Mouse (Mus musculus): Measurements from ENCODE around the gene Zc3h14. TPM values are rescaled to one million over a fixed set of nuclear protein-coding genes. Genes with fewer than 3 reads are reported as not detected.

Zc3h14 gene
- polyA plus RNA-seq, 1 experiment from 2014 or later: 102 TPM

DNA sequence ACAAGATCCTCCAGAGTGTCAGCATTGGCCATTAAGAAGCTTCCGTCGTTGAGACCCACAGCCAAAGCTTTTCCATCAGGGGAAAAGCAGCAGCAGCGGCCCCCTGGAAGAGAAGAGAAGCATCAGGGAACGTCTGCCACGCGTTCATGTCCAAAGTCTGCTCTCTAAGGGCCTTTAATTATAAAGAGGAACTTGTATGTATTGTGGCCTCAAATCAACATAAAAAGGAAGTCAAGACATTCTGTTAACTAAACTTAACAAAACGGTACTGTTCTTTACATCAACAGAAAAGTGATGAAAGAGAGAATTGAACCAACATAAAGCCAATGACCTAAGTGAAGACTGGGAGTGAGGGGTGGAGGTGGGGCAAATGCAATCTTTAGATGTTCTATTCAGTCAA is 84.4 kb downstream of the Zc3h14 start:
- ATAC-seq (ENCODE audit: insufficient number of reproducible peaks, insufficient read depth, low FRiP score, low read depth): no peak
- no peak overlapping the region for H3K27ac ChIP-seq (replicated peaks in 1 of 2; ENCODE audit: control insufficient read depth in 1 of 2, insufficient read depth in 1 of 2, low read depth in 2 of 2, low read length in 2 of 2)
- H3K9ac ChIP-seq (ENCODE audit: low read length): no peak overlapping the region
- peaks cover 19% of the 10 kb centered on the region for H3K36me3 ChIP-seq (ENCODE audit: control insufficient read depth, insufficient read depth, low read length)
- WGBS: 79% methylated on average over 7 of the region's 7 CpGs
- H3K4me3 ChIP-seq (ENCODE audit: control insufficient read depth in 1 of 2, insufficient read depth in 1 of 2, low read depth in 1 of 2, low read length in 2 of 2): no peak overlapping the region
- no peaks in the 10 kb centered on the region for H3K27me3 ChIP-seq (ENCODE audit: control insufficient read depth, insufficient read depth, low read length)
- H3K4me1 ChIP-seq (ENCODE audit: control insufficient read depth in 2 of 2, insufficient read depth in 2 of 2, low read length in 2 of 2): peaks cover 3% of the 10 kb centered on the region in 2 experiments; a peak in 2 of 4 replicates
- H3K9me3 ChIP-seq (ENCODE audit: control insufficient read depth, low read length): no peaks in the 10 kb centered on the region
- H3K4me2 ChIP-seq (ENCODE audit: low read length): no peak overlapping the region

DNA sequence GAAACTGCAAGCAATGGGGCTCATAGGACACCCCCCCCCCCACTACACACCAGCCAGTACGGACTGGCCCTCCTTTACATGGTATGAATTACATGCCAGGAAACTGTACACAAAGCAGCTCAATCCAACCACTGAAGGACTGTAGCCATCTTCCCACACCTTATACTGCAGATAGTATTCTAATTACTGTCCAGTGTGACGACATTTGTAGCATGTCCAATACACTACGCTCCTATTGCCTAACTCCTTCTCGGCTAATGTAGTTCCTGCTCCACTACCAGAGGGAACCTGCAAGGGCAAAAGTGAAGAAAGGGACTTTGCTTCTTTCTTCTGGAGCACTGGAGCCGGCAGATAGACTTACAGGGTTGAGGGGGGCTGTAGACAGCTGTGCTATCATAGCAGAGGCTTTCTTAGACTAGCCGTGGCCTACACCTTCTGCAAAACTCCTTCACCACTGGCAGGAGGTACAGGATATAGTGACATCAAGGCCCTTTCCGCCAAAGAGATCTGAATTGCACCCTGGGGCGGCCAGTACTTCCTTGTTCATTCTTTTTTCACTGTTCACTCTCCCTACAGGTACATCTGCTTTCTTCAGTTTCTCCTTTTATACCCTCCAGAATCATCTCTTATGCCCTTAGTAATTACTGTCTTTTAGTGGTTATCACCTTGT is 86.3 kb downstream of the Zc3h14 start:
- WGBS: 84% methylated on average over 8 of the region's 8 CpGs
- ATAC-seq (ENCODE audit: insufficient number of reproducible peaks, insufficient read depth, low FRiP score, low read depth): no peak
- no peak overlapping the region for H3K4me2 ChIP-seq (ENCODE audit: low read length)
- H3K9ac ChIP-seq (ENCODE audit: low read length): no peak overlapping the region
- no peak overlapping the region for H3K27ac ChIP-seq (replicated peaks in 1 of 2; ENCODE audit: control insufficient read depth in 1 of 2, insufficient read depth in 1 of 2, low read depth in 2 of 2, low read length in 2 of 2)
- H3K36me3 ChIP-seq (ENCODE audit: control insufficient read depth, insufficient read depth, low read length): peaks cover 16% of the 10 kb centered on the region
- no peaks in the 10 kb centered on the region for H3K9me3 ChIP-seq (ENCODE audit: control insufficient read depth, low read length)
- no peaks in the 10 kb centered on the region for H3K27me3 ChIP-seq (ENCODE audit: control insufficient read depth, insufficient read depth, low read length)
- H3K4me3 ChIP-seq (ENCODE audit: control insufficient read depth in 1 of 2, insufficient read depth in 1 of 2, low read depth in 1 of 2, low read length in 2 of 2): no peak overlapping the region
- H3K4me1 ChIP-seq (ENCODE audit: control insufficient read depth in 2 of 2, insufficient read depth in 2 of 2, low read length in 2 of 2): peaks cover 3% of the 10 kb centered on the region in 2 experiments; a peak in 2 of 4 replicates

DNA sequence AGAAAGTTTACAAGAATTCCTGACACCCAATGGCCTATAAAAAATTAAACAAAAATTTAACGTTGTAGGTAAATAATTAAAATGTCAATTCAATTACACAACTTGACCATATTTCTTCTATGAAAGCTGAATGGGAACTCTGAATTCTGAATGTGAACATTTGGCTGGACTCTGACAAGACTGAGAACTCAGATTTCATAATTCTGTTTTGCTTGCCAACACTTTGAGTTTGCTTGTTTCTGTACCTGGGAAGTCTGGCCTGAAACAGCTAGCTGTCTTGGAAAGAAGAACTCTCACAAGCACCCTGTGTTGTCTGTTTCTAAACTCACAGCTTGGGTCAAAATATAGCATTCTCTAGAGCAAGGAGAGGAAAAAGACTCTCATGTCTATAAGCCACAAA is 87.1 kb downstream of the Zc3h14 start:
- Histone ChIP-seq H3K27me3 (ENCODE audit: control insufficient read depth, insufficient read depth, low read length) (no peaks in the 10 kb centered on the region), H3K9ac (ENCODE audit: low read length) (no peak overlapping the region), H3K27ac (replicated peaks in 1 of 2; ENCODE audit: control insufficient read depth in 1 of 2, insufficient read depth in 1 of 2, low read depth in 2 of 2, low read length in 2 of 2) (no peak overlapping the region), H3K4me2 (ENCODE audit: low read length) (no peak overlapping the region), H3K4me1 (ENCODE audit: control insufficient read depth in 2 of 2, insufficient read depth in 2 of 2, low read length in 2 of 2) (peaks cover 3% of the 10 kb centered on the region in 2 experiments; a peak in 2 of 4 replicates), H3K9me3 (ENCODE audit: control insufficient read depth, low read length) (no peaks in the 10 kb centered on the region), H3K36me3 (ENCODE audit: control insufficient read depth, insufficient read depth, low read length) (peaks cover 13% of the 10 kb centered on the region; the same call in 1 of the 2 replicates), H3K4me3 (ENCODE audit: control insufficient read depth in 1 of 2, insufficient read depth in 1 of 2, low read depth in 1 of 2, low read length in 2 of 2) (no peak overlapping the region)
- ATAC-seq (ENCODE audit: insufficient number of reproducible peaks, insufficient read depth, low FRiP score, low read depth): no peak
- 80% methylated on average over 1 of the region's 1 CpGs for WGBS

DNA sequence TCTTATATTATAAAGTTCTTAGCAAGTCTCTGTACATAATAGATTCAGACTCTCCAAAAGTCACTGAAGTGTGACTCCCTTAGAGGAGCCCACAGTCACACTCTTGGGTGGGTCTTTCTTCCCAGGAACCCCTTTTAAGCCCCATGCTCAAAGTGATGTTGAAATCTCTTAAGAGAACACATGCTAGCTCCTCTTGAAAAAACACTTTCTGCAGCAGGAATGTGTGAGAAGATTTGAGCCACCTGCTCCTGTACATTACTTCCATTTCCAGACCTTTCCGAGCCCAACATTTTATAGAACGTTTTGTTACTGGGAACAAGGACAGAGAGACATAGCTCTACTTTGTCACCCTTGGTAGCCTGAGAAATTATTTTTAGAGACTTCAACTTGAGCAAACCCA is 88.1 kb downstream of the Zc3h14 start:
- Histone ChIP-seq H3K4me2 (ENCODE audit: low read length) (no peak overlapping the region), H3K36me3 (ENCODE audit: control insufficient read depth, insufficient read depth, low read length) (peaks cover 9% of the 10 kb centered on the region; the same call in 1 of the 2 replicates), H3K27me3 (ENCODE audit: control insufficient read depth, insufficient read depth, low read length) (no peaks in the 10 kb centered on the region), H3K9ac (ENCODE audit: low read length) (no peak overlapping the region), H3K4me3 (ENCODE audit: control insufficient read depth in 1 of 2, insufficient read depth in 1 of 2, low read depth in 1 of 2, low read length in 2 of 2) (no peak overlapping the region), H3K4me1 (ENCODE audit: control insufficient read depth in 2 of 2, insufficient read depth in 2 of 2, low read length in 2 of 2) (peaks cover 3% of the 10 kb centered on the region in 2 experiments; a peak in 2 of 4 replicates), H3K9me3 (ENCODE audit: control insufficient read depth, low read length) (no peaks in the 10 kb centered on the region), H3K27ac (replicated peaks in 1 of 2; ENCODE audit: control insufficient read depth in 1 of 2, insufficient read depth in 1 of 2, low read depth in 2 of 2, low read length in 2 of 2) (no peak overlapping the region)
- ATAC-seq (ENCODE audit: insufficient number of reproducible peaks, insufficient read depth, low FRiP score, low read depth): no peak
- WGBS: 48% methylated on average over 2 of the region's 2 CpGs

DNA sequence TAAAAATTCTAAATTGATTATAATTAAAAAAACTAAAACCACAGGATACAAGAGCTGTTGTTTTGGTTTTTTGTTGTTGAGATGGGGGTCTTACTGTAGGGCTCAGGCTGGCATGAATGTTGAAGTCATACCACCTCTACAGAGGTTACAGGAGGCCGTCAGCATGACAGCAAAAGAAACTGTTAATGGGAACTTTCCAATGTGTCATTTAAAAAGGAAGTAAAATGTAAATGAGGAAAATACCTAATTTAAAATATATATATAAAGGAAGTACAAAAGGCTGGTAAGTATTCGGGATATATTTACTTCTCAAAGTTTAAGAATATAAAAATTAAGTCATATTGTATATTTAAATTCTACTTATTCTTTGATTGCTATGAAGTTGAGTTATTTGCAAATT is 88.7 kb downstream of the Zc3h14 start:
- H3K4me3 ChIP-seq (ENCODE audit: control insufficient read depth in 1 of 2, insufficient read depth in 1 of 2, low read depth in 1 of 2, low read length in 2 of 2): no peak overlapping the region
- H3K4me2 ChIP-seq (ENCODE audit: low read length): no peak overlapping the region
- H3K4me1 ChIP-seq (ENCODE audit: control insufficient read depth in 2 of 2, insufficient read depth in 2 of 2, low read length in 2 of 2): peaks cover 3% of the 10 kb centered on the region in 2 experiments; a peak in 2 of 4 replicates
- H3K27me3 ChIP-seq (ENCODE audit: control insufficient read depth, insufficient read depth, low read length): no peaks in the 10 kb centered on the region
- peaks cover 9% of the 10 kb centered on the region; the same call in 1 of the 2 replicates for H3K36me3 ChIP-seq (ENCODE audit: control insufficient read depth, insufficient read depth, low read length)
- H3K27ac ChIP-seq (replicated peaks in 1 of 2; ENCODE audit: control insufficient read depth in 1 of 2, insufficient read depth in 1 of 2, low read depth in 2 of 2, low read length in 2 of 2): no peak overlapping the region
- H3K9me3 ChIP-seq (ENCODE audit: control insufficient read depth, low read length): no peaks in the 10 kb centered on the region
- ATAC-seq (ENCODE audit: insufficient number of reproducible peaks, insufficient read depth, low FRiP score, low read depth): no peak
- 86% methylated on average over 2 of the region's 2 CpGs for WGBS
- no peak overlapping the region for H3K9ac ChIP-seq (ENCODE audit: low read length)

Other genes with a start within 250 kb of the Zc3h14 start
- gene Kcnk10, start 168.7 kb upstream of the Zc3h14 start, polyA plus RNA-seq (2014; fragmentation: Nextera tagmentation; extraction: Ambion mirVana): 0.12 and 0.26 TPM in 2 replicates
- gene Spata7, start 118.8 kb upstream of the Zc3h14 start, polyA plus RNA-seq (2014; fragmentation: Nextera tagmentation; extraction: Ambion mirVana): 12.9 and 13.7 TPM in 2 replicates
- 14.1 and 14.4 TPM in 2 replicates for gene Ptpn21, start 9.6 kb upstream of the Zc3h14 start, polyA plus RNA-seq (2014; fragmentation: Nextera tagmentation; extraction: Ambion mirVana)
- gene Eml5, start 154.5 kb downstream of the Zc3h14 start, polyA plus RNA-seq (2014; fragmentation: Nextera tagmentation; extraction: Ambion mirVana): 5.7 and 7.9 TPM in 2 replicates
- gene Ttc8, start 173.6 kb downstream of the Zc3h14 start, polyA plus RNA-seq (2014; fragmentation: Nextera tagmentation; extraction: Ambion mirVana): 17.0 and 18.4 TPM in 2 replicates

Measured in heart, embryonic 14.5 days (tissue).